8 mouse cellular contexts compared by ENCODE assay signal in the genomic region with DNA sequence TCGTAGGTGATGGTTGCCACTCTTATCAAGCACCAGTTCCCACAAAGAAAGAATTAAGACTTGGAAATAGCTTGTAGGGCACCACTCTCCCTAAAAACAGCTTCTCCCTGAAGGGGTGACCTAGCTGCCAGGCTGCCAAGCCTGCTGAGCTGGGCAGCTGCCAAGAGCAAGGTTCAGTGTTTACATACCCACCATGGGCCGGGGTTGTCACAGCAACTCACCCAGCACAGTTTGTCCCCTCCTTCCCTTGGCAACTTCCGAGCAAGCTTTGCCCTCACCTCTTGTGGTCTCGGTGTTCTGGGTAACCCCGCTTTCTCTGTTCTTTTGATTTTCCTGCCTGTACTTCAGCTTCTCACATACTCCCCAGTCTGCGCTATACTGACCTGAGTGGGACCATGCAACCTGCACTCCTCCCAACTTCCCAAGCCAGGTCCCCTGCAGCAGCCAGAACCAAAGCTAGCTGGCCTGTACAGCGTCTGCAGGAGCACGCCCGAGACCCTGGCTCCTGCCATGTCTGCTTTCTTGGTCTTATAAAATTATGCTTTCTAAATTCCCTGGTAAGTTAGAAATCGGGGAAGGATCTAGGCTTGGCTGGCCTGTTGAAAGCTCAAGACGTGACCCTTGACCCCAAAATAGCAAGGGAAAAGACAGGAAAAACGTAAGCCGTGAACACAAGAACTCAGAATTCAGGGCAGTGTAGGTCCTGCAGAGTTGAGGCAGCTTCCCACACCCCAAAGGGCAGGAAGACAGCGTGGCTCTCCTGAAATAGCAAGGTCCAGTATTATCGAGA. TPM values are rescaled to one million over a fixed set of nuclear protein-coding genes. Genes with fewer than 3 reads are reported as not detected.
A peak's percentile ranks its signal among the peaks of the same experiment; 100 is the strongest.
DNase-seq lines count a peak whose midpoint lies in the region; ATAC-seq and TF ChIP-seq lines count a peak whose summit lies in the region.

No protein-coding gene starts in this region.

- ATAC-seq in liver, embryonic 11.5 days (replicated peaks; ENCODE audit: low FRiP score) = no peak
- peak; percentile 57 for ATAC-seq in granulocyte monocyte progenitor cell, adult 5-6 weeks (replicated peaks; ENCODE audit: poor library complexity, severe bottlenecking)
- ATAC-seq in kidney, embryonic 15.5 days (replicated peaks; ENCODE audit: low FRiP score) = peak; percentile 15; the same call in 1 of the 2 replicates
- ATAC-seq in lung, postnatal 0 days = peak; percentile 92

- no peaks in the 10 kb centered on the region for H3K9me3 ChIP-seq in liver, embryonic 11.5 days (ENCODE audit: control insufficient read depth, low read length)
- no peaks in the 10 kb centered on the region for H3K9me3 ChIP-seq in kidney, embryonic 15.5 days (replicated peaks)
- H3K9me3 ChIP-seq in lung, postnatal 0 days (ENCODE audit: low read length) = no peaks in the 10 kb centered on the region

- H3K36me3 ChIP-seq in liver, adult 2 months (ENCODE audit: control insufficient read depth, insufficient read depth, low read length) = peaks cover 9% of the 10 kb centered on the region; the same call in 1 of the 2 replicates
- peaks cover 3% of the 10 kb centered on the region; the same call in 1 of the 2 replicates for H3K36me3 ChIP-seq in liver, embryonic 11.5 days (ENCODE audit: control insufficient read depth, insufficient read depth, low read length)
- H3K36me3 ChIP-seq in kidney, embryonic 15.5 days = peaks cover 23% of the 10 kb centered on the region; the same call in 1 of the 2 replicates
- H3K36me3 ChIP-seq in lung, postnatal 0 days (ENCODE audit: insufficient read depth, low read length) = peaks cover 4% of the 10 kb centered on the region; the same call in 1 of the 2 replicates

- 26% methylated on average over 15 of the region's 15 CpGs for WGBS in liver, adult 2 months
- 89% methylated on average over 15 of the region's 15 CpGs for WGBS in liver, embryonic 11.5 days
- WGBS in kidney, embryonic 15.5 days = 61% methylated on average over 15 of the region's 15 CpGs
- 49% methylated on average over 15 of the region's 15 CpGs for WGBS in lung, postnatal 0 days

- peak; percentile 41; the same call in 1 of the 2 replicates for TF ChIP-seq EP300 in lung, postnatal 0 days (IDR thresholded peaks at IDR 0.05)

- H3K4me1 ChIP-seq in liver, adult 2 months (ENCODE audit: control insufficient read depth, insufficient read depth, low read length) = peaks cover 49% of the 10 kb centered on the region
- peaks cover 6% of the 10 kb centered on the region for H3K4me1 ChIP-seq in liver, embryonic 11.5 days (replicated peaks; ENCODE audit: control insufficient read depth, insufficient read depth, low read length)
- peaks cover 29% of the 10 kb centered on the region for H3K4me1 ChIP-seq in kidney, embryonic 15.5 days
- H3K4me1 ChIP-seq in lung, postnatal 0 days (ENCODE audit: insufficient read depth, low read depth, low read length) = peaks cover 14% of the 10 kb centered on the region; the same call in 1 of the 2 replicates

- peak overlapping the region; percentile 83 for H3K27ac ChIP-seq in liver, adult 2 months (replicated peaks; ENCODE audit: insufficient read depth, low read depth, low read length)
- H3K27ac ChIP-seq in liver, embryonic 11.5 days (ENCODE audit: low read depth, low read length) = no peak overlapping the region
- peak overlapping the region; percentile 87 for H3K27ac ChIP-seq in kidney, embryonic 15.5 days
- peak overlapping the region; percentile 86 for H3K27ac ChIP-seq in lung, postnatal 0 days (ENCODE audit: low read length)

- TF ChIP-seq CTCF in liver, adult 2 months (IDR thresholded peaks at IDR 0.05; ENCODE audit: low read depth, low read length) = no peak
- no peak for TF ChIP-seq CTCF in lung, postnatal 0 days (IDR thresholded peaks at IDR 0.05)

- peak; percentile 97 for DNase-seq in liver, adult 2 months (ENCODE audit: extremely low read depth, low read depth, low spot score)
- no peak for DNase-seq in liver, embryonic 11.5 days (ENCODE audit: low spot score)
- peak; percentile 58 to 87 for DNase-seq in adrenal gland, postnatal 36 days
- peak; percentile 88 for DNase-seq in lung, postnatal 0 days (ENCODE audit: low spot score)
- DNase-seq in skeletal muscle tissue, adult 2 months (ENCODE audit: low read depth, low spot score) = peak; percentile 52
- no peak for DNase-seq in spleen, postnatal 4 days (ENCODE audit: low spot score in 2 of 2)

- H3K27me3 ChIP-seq in liver, adult 2 months (ENCODE audit: control insufficient read depth, insufficient read depth, low read length) = no peaks in the 10 kb centered on the region
- no peaks in the 10 kb centered on the region for H3K27me3 ChIP-seq in liver, embryonic 11.5 days (replicated peaks; ENCODE audit: control insufficient read depth, insufficient read depth, low read length)
- H3K27me3 ChIP-seq in kidney, embryonic 15.5 days = no peaks in the 10 kb centered on the region
- no peaks in the 10 kb centered on the region for H3K27me3 ChIP-seq in lung, postnatal 0 days (replicated peaks; ENCODE audit: insufficient read depth, low read length)

- no peak overlapping the region for H3K4me3 ChIP-seq in liver, adult 2 months (ENCODE audit: insufficient read depth, low read depth, low read length)
- H3K4me3 ChIP-seq in liver, embryonic 11.5 days (ENCODE audit: low read depth, low read length) = no peak overlapping the region
- H3K4me3 ChIP-seq in kidney, embryonic 15.5 days (replicated peaks) = no peak overlapping the region
- H3K4me3 ChIP-seq in lung, postnatal 0 days (ENCODE audit: low read depth, low read length) = no peak overlapping the region

- peaks cover 6% of the 10 kb centered on the region; the same call in 1 of the 2 replicates for H3K79me2 ChIP-seq in liver, adult 2 months (ENCODE audit: control insufficient read depth, insufficient read depth, low read length)

- peak overlapping the region; percentile 59 for H3K9ac ChIP-seq in liver, adult 2 months (ENCODE audit: low read depth, low read length)
- no peak overlapping the region for H3K9ac ChIP-seq in liver, embryonic 11.5 days (ENCODE audit: low read depth, low read length)
- H3K9ac ChIP-seq in kidney, embryonic 15.5 days = no peak overlapping the region
- no peak overlapping the region for H3K9ac ChIP-seq in lung, postnatal 0 days (replicated peaks; ENCODE audit: low read depth)

- no peak overlapping the region for H3K4me2 ChIP-seq in liver, embryonic 11.5 days
- no peak overlapping the region for H3K4me2 ChIP-seq in kidney, embryonic 15.5 days
- no peak overlapping the region for H3K4me2 ChIP-seq in lung, postnatal 0 days (replicated peaks; ENCODE audit: low read depth, low read length)

- no peak for TF ChIP-seq POLR2A in liver, adult 2 months (IDR thresholded peaks at IDR 0.05; ENCODE audit: extremely low read depth, insufficient read depth, low read length)

RNA-seq across cellular contexts. Expression of gene Emg1, which starts 17.6 kb away (rescaled TPM):
- total RNA-seq in liver, adult 2 months (2014; rRNA removed) = 97.4 and 99.6 TPM in 2 replicates
- polyA plus RNA-seq in liver, adult 2 months (2012; rRNA removed) = 46.0 and 56.3 TPM in 2 replicates
- polyA plus RNA-seq in liver, embryonic 11.5 days (2014; fragmentation: Nextera tagmentation; extraction: Ambion mirVana) = 311 and 329 TPM in 2 replicates
- 10 to 100 TPM; 87.2 to 88.2 TPM for total RNA-seq in adrenal gland, postnatal 36 days (2021)
- total RNA-seq in granulocyte monocyte progenitor cell, adult 5-6 weeks (2014; fragmentation: Nextera tagmentation) = 201 and 231 TPM in 2 replicates
- 193 and 209 TPM in 2 replicates for total RNA-seq in granulocyte monocyte progenitor cell, adult 5-6 weeks (2017)
- polyA plus RNA-seq in kidney, embryonic 15.5 days (2015; fragmentation: Nextera tagmentation; extraction: Ambion mirVana) = 206 and 224 TPM in 2 replicates
- polyA plus RNA-seq in lung, postnatal 0 days (2015; fragmentation: Nextera tagmentation; extraction: Ambion mirVana) = 83.1 and 86.7 TPM in 2 replicates

RNA-seq across cellular contexts. Expression of gene Phb2, which starts 17.8 kb away (rescaled TPM):
- total RNA-seq in liver, adult 2 months (2014; rRNA removed) = 140 and 151 TPM in 2 replicates
- 209 and 210 TPM in 2 replicates for polyA plus RNA-seq in liver, adult 2 months (2012; rRNA removed)
- polyA plus RNA-seq in liver, embryonic 11.5 days (2014; fragmentation: Nextera tagmentation; extraction: Ambion mirVana) = 640 and 660 TPM in 2 replicates
- total RNA-seq in adrenal gland, postnatal 36 days (2021) = 100 to 1,000 TPM; 308 to 325 TPM
- total RNA-seq in granulocyte monocyte progenitor cell, adult 5-6 weeks (2014; fragmentation: Nextera tagmentation) = 310 and 315 TPM in 2 replicates
- total RNA-seq in granulocyte monocyte progenitor cell, adult 5-6 weeks (2017) = 320 and 326 TPM in 2 replicates
- 401 and 402 TPM in 2 replicates for polyA plus RNA-seq in kidney, embryonic 15.5 days (2015; fragmentation: Nextera tagmentation; extraction: Ambion mirVana)
- 162 and 169 TPM in 2 replicates for polyA plus RNA-seq in lung, postnatal 0 days (2015; fragmentation: Nextera tagmentation; extraction: Ambion mirVana)

RNA-seq across cellular contexts. Expression of gene Lpcat3, which starts 31.5 kb away (rescaled TPM):
- 72.4 and 99.9 TPM in 2 replicates for total RNA-seq in liver, adult 2 months (2014; rRNA removed)
- polyA plus RNA-seq in liver, adult 2 months (2012; rRNA removed) = 172 and 188 TPM in 2 replicates
- 84.2 and 90.0 TPM in 2 replicates for polyA plus RNA-seq in liver, embryonic 11.5 days (2014; fragmentation: Nextera tagmentation; extraction: Ambion mirVana)
- 100 to 1,000 TPM in 1 of 2 experiments, 10 to 100 TPM in 1; 77.0 to 113 TPM for total RNA-seq in adrenal gland, postnatal 36 days (2021)
- 38.3 and 52.1 TPM in 2 replicates for total RNA-seq in granulocyte monocyte progenitor cell, adult 5-6 weeks (2014; fragmentation: Nextera tagmentation)
- 23.1 and 29.3 TPM in 2 replicates for total RNA-seq in granulocyte monocyte progenitor cell, adult 5-6 weeks (2017)
- polyA plus RNA-seq in kidney, embryonic 15.5 days (2015; fragmentation: Nextera tagmentation; extraction: Ambion mirVana) = 77.4 and 80.4 TPM in 2 replicates
- 67.3 and 74.2 TPM in 2 replicates for polyA plus RNA-seq in lung, postnatal 0 days (2015; fragmentation: Nextera tagmentation; extraction: Ambion mirVana)

RNA-seq across cellular contexts. Expression of gene Ptpn6, which starts 44.2 kb away (rescaled TPM):
- total RNA-seq in liver, adult 2 months (2014; rRNA removed) = 16.7 and 19.7 TPM in 2 replicates
- 17.3 and 17.8 TPM in 2 replicates for polyA plus RNA-seq in liver, adult 2 months (2012; rRNA removed)
- 49.5 and 50.3 TPM in 2 replicates for polyA plus RNA-seq in liver, embryonic 11.5 days (2014; fragmentation: Nextera tagmentation; extraction: Ambion mirVana)
- 1 to 10 TPM; 5.5 to 9.6 TPM for total RNA-seq in adrenal gland, postnatal 36 days (2021)
- total RNA-seq in granulocyte monocyte progenitor cell, adult 5-6 weeks (2014; fragmentation: Nextera tagmentation) = 169 and 206 TPM in 2 replicates
- 327 and 371 TPM in 2 replicates for total RNA-seq in granulocyte monocyte progenitor cell, adult 5-6 weeks (2017)
- 12.5 and 13.3 TPM in 2 replicates for polyA plus RNA-seq in kidney, embryonic 15.5 days (2015; fragmentation: Nextera tagmentation; extraction: Ambion mirVana)
- polyA plus RNA-seq in lung, postnatal 0 days (2015; fragmentation: Nextera tagmentation; extraction: Ambion mirVana) = 24.0 and 27.8 TPM in 2 replicates

RNA-seq across cellular contexts. Expression of gene Grcc10, which starts 46.8 kb away (rescaled TPM):
- total RNA-seq in liver, adult 2 months (2014; rRNA removed) = 125 and 140 TPM in 2 replicates
- polyA plus RNA-seq in liver, adult 2 months (2012; rRNA removed) = 203 and 216 TPM in 2 replicates
- 147 and 167 TPM in 2 replicates for polyA plus RNA-seq in liver, embryonic 11.5 days (2014; fragmentation: Nextera tagmentation; extraction: Ambion mirVana)
- 100 to 1,000 TPM; 331 to 397 TPM for total RNA-seq in adrenal gland, postnatal 36 days (2021)
- total RNA-seq in granulocyte monocyte progenitor cell, adult 5-6 weeks (2014; fragmentation: Nextera tagmentation) = 177 and 222 TPM in 2 replicates
- 109 and 136 TPM in 2 replicates for total RNA-seq in granulocyte monocyte progenitor cell, adult 5-6 weeks (2017)
- 516 and 519 TPM in 2 replicates for polyA plus RNA-seq in kidney, embryonic 15.5 days (2015; fragmentation: Nextera tagmentation; extraction: Ambion mirVana)
- polyA plus RNA-seq in lung, postnatal 0 days (2015; fragmentation: Nextera tagmentation; extraction: Ambion mirVana) = 332 and 367 TPM in 2 replicates

Comparison
In these comparisons a context has a peak if more than half of its experiments do, and no peak if none do; other contexts are left out.
1. DNase-seq: peak in liver, adult 2 months (single experiment), adrenal gland, postnatal 36 days (2 of 2), lung, postnatal 0 days (single experiment) and skeletal muscle tissue, adult 2 months (single experiment); none in liver, embryonic 11.5 days (single experiment) and spleen, postnatal 4 days (0 of 2).